Mouse (Mus musculus): ENCODE results near the gene Tspan5.

The Tspan5 gene

DNA sequence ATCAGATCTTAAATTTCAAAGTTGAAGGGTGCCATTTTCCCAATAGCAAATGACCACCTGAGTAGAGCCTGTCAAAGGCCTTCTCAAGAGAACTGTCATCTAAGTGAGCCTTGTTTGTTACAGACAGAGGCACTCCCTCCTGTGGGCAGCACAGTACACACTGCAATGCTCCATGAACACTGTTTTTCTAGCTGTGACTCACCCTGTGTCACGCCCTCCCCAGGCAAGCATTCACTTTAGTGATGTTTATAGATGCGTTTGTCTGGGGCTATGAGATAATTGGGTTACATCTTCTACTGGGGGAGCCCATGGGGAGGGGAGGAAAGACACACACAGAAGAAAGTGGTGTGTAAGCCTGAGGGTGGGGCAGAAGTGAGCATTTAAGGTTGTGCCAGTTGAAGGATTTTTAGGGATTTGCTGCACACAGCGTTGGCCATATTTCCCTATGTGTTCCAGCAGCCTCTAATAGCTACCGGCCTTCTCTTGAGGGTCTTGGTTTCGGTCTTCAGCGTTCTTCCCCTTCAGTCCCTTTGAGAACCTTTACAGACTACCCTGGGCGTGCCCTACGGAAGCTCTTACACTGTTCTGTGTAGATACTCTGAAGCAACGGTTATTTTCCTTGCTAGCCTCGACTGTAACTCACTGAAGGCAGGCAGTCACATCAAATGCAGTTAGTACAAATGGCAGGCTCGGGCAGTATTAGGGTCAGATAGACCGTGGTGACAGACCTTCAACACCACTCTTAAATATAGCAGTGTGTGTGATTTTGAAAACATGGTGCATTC, 29.7 kb downstream of the Tspan5 start:
- DNase-seq (ENCODE audit: low read depth, low spot score): no peak

DNA sequence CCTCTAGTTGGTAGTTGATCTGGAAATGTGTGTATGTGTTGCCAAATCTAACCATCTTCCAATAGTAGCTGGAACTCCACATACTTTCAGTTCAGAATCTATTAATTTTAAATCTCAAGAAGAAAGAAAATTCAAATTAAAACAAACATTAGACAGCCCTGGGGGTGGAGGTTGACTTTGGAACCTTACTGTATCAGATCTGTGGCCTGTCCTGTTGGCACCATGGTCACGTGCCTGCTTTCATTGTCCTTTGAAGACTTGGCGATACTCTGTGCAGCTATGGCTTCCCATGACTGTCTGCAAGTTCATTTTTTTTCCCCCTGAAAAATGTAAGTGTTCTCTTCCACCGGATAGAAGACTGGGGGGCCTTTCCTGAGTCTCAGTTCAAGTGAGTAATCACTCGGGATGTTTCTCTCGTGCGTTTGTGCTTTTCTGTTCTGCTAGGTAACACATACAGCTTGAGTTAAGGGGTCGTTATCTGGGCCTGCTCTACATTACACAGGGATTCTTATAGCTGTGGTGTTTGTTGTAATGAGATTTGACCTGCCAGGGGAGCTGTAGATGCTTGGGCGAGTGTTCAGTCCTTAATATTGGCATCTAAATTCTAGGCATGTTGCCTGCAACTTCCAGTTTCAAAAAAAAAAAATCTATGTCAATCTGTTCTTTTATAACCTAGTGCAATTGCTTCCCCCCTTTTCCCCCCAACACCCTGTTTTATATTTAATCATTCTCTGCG, 32.0 kb downstream of the Tspan5 start:
- DNase-seq (ENCODE audit: low read depth, low spot score): no peak

DNA sequence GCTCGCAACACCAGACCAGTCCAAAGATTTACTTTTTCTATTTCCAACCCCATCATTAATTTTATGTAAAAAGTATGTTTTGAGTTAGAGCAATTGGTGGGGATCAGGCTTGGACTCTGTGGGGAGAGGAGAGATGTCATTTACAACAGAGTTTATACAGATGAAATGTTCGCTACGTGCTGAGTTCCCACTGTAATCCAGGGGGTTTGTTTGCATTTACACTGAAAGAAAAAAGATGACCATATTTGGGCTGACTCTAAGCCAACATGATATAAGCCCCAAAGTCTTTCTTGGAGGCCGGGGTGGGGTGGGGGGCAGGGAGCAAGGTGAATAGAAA, 32.6 kb downstream of the Tspan5 start:
- DNase-seq (ENCODE audit: low read depth, low spot score): no peak

DNA sequence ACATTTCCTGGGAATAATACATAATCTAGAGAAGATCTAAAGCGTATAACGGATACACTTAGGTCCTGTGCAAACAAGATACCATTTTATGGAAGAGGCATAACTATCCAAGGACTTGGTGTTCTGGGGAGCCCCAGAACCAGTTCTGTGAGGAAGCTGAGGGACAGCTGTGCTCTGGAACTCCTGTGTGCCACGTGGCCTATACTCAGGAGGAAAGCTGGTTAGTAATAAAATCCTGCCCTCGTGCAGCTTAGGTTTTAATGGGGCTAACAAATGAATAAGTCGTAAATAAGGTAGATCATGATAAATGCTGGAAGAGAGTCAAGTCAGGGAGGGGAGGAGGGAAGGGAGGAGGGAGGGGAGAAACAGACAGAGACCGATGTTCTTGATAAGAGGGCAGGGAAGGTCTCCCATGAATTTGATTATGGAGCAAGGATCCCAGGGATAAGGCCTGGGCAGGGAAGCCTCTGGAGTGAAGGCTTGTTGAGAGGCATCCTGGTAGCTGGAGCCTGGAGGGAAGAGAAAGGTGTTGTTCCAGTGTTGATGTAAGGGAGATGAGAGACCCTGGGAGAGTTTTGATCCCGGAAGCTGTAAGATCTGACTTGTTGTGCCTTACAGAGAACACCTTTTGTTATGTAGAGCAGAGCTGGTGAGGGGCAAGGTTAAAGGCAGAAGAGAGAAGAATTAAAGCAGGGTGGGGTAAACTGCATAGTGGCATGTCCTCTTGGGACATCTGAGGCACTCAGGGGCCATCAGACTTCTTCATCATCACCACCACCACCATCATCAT, 34.1 kb downstream of the Tspan5 start:
- DNase-seq (ENCODE audit: low read depth, low spot score): no peak

DNA sequence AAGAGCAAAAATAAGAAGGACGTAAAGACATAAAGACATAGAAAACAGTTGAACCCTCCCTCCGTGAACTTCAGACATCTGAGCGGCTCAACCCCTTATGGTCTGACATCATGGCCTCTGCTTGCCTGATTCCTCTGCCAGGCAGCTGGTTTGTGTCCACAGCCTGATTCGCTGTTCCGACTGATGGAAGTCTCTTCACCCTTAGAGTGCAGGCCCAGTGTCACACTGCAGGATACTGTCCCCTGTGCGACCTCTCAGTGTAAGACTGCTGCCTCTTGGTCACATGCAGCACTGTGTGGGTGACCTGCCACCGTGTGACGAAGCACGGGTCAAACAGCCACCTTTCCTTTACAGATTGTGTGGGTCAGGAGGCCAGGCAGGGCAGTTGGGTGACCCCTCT, 39.5 kb downstream of the Tspan5 start:
- no peak for DNase-seq (ENCODE audit: low read depth, low spot score)

DNA sequence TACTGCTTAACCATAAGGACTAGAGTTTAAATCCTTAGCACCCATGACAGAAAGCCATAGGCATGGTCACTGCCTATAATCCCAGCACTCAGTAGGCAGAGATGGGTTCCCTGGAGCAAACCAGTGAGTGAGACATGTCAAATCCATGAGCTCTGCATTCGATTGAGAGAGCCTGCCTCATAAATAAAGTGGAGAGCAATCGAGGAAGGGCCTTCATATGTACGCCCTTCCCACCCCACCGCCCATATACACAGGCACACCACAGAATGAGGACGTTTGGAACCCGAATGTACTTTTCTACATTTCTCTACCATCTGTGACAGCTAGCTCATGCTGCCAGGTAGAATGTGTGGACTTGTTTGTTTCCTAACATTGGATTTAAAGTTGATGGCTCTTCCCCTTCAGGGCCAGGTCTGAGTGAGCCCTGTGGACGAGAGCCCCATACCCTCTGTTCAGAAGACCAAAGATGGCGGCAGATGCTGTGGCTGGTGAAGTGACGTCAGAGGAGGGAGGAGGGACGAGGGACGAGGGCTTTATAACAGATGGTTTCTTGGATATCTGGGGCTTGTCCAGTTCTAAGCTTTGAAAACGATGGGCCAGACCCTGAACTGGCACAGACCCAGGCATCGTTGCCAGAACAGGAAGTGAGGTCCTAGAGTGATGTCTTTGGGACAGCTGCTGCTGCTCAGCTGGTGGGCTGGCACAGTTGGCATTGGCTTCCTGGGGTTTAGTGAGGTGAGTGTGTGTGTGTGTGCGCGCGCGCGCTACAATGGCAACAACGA, 42.1 kb downstream of the Tspan5 start:
- no peak for DNase-seq (ENCODE audit: low read depth, low spot score)

DNA sequence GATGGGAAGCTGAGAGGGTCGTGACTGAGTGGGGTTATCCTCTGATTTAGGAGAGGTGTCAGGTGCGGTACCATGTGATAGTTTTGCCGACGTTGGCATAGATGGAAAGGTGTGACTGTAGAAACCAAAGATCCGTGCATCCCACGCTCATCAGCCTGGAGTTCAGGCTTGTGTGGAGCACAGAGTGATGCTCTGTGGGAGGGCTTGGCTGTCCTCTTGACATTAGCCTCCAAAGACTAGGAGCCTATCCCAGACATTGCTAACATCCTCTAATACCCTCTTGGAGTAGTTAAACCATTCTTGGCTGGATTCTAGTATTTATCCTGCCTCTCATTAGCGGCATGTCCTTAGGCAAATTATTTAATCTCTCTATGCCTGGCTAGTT, 42.6 kb downstream of the Tspan5 start:
- DNase-seq (ENCODE audit: low read depth, low spot score): no peak

DNA sequence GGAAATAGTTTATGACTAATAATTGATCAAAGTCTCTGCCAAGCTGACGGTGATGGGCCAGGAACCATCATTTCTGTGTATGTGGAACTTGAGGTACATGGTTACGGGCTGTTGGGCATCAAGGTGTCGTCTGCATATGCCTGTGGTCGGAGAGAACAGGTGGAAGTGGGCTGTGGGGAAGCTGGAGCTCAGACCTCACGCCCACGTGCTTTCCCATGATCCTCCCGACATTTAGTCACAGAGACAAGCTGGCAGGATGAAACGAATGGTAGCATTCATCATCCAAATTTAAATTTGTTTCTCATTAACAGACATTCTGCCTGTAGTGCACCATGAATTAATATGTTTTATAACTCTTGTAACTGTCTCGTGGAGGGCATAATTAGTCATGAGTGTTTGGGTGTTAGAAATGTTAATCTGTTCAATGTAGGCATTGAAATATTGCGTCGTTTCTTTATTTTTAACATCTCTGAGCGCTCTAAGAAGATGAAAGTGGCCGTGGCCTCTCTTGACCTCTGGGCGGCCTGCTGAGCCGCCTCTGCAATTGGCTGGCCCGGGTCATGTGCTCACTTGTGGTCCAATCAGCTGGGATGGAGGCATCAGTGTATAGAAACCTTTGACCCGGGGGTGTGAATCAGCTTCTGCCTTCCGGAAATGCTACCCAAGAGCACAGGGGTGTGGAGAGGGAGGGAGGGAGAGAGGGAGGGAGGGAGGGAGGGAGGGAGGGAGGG, 45.9 kb downstream of the Tspan5 start:
- no peak for DNase-seq (ENCODE audit: low read depth, low spot score)

DNA sequence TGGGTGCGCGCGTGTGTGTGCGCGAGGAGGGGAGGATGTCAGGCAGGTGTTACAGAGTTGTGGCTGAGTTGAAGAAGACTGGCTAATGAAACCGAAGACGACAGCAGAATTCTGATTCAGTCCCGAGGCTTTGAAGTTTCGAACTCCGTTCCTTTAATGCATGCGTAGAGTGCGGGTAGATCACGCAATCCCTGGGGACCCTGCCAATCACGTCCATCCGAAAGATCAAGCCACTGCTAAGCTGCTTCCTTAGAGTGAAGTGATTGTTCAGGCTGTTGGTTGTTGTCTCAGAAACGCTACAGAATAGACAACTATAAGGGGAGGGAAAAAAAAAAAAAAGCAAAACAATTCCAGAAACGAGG, 46.5 kb downstream of the Tspan5 start:
- DNase-seq (ENCODE audit: low read depth, low spot score): no peak

DNA sequence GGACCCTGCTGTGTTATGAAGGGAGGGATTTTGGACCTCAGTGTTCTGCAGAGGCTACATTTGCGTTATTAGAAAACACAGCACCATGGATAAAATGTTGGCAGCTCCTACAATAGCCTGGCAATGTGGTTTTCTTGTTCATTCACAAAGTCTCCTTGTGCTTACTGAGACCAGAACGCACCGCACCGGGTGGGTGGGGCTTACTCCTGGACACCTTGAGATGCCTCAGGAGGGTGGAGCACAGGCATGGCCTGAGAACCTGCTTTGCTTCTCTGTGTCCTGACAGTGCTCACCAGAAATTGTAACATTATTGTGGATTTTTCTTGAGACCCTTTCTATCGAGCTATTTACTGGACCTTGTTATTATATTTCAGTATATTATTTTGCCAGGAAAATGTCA, 47.3 kb downstream of the Tspan5 start:
- DNase-seq (ENCODE audit: low read depth, low spot score): no peak

DNA sequence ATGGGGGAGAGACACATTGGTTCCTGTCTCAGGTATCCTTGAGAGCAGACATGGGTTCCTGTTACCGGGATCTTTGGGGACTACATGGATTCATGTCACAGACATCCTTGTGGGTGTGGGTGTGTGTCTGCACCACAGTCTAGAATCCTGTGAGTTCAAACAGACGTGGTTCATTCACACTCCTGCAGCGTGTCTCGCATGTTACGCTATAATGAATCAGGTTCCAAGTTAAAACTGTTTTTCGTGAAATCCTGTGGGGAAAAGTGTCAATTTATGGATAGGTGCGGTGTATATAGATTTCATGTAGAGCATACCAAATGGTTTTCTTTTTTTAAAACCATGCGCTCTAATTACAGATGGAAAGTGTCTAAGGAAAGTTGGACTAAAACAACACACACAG, 52.5 kb downstream of the Tspan5 start:
- DNase-seq (ENCODE audit: low read depth, low spot score): no peak

DNA sequence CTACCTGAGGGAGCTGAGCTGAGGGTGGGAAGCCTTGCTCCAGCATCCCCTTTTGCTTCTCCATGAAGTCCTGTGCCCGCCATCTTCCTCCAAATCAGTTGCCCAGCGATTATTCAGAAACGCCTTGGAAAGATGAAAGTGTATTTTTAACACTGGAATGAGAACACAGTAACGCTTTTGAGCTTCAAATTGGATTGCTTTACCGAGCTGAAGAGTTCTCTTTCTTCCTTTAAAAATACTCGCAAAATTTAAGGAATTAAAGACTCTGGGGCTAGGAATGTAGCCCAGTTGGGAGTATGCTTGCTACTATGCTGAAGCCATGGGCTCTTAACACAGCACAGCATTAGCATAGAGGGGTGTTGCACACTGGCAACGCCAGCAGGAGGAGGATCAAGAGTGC, 54.0 kb downstream of the Tspan5 start:
- DNase-seq (ENCODE audit: low read depth, low spot score): no peak

DNA sequence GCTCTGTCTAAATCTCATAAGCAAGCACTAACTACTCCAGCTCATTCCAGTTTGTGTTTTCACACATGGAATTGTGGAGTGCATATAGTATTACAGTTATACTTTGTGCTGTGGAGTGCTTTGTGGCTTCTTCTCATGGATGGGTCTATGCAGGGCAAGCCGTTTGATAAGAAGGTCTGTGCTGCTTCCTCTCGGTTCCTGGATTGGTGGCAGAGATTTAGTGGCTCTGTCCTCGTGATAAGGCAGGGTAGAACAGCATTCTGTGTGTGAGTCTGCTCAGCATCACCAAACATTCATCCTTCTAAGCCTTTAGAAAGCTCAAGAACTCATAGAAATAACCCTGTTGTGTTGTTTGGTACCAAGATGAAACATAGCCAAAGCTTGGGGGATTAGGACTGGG, 54.6 kb downstream of the Tspan5 start:
- DNase-seq (ENCODE audit: low read depth, low spot score): no peak

DNA sequence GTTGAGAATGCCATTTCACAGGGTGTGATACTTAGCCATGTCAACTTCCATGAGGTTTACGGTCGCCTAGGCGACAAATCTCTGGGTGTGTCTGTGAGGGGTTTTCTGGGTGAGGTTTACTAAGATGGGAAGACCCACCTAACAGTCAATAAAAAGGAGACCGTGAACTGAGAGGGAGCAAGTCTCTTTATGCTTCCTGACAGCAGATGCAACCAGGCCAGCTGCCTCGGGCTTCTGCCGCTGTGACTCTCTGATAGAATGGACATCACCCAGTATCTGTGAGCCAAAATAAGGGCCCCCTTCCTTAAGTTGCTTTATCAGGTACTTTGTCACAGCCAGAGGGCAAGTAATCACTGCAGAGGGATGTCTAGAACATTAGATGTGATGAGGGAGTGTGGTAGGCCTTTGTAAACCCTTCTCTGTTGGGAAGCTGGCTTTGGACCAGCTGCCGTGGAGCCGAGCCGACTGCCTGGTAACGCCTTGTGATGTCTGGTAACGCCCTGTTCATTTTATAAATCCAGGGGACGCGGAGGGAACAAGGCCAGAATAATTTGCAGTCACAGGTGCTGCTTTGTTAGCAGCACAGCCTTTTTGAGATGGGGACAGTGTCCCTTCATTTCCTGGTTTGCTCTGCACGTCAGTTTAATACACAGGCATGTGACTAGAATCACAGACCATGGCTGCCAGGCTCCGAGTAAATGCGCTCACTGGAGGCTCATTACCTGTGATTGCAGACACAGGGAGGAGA, 58.8 kb downstream of the Tspan5 start:
- no peak for DNase-seq (ENCODE audit: low read depth, low spot score)

DNA sequence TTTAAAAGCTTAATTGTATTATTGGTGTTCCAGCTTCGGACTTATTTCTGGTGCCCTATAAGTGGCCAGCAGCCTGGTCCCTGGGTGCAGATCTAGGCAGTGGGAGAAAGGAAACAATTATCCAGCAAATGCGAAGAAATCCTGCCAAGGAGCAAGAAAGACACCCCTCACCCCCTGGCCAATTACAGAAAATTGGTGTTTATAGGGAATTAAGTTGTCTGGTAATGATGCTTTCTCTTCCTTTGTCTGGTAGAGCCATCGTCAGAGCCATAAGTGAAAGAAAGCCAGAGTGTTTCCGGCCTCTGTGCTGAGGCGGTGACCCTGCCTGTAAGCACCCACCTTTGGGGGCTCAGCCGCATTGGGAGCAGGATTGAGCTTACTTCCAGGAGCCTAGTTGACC, 59.7 kb downstream of the Tspan5 start:
- no peak for DNase-seq (ENCODE audit: low read depth, low spot score)

DNA sequence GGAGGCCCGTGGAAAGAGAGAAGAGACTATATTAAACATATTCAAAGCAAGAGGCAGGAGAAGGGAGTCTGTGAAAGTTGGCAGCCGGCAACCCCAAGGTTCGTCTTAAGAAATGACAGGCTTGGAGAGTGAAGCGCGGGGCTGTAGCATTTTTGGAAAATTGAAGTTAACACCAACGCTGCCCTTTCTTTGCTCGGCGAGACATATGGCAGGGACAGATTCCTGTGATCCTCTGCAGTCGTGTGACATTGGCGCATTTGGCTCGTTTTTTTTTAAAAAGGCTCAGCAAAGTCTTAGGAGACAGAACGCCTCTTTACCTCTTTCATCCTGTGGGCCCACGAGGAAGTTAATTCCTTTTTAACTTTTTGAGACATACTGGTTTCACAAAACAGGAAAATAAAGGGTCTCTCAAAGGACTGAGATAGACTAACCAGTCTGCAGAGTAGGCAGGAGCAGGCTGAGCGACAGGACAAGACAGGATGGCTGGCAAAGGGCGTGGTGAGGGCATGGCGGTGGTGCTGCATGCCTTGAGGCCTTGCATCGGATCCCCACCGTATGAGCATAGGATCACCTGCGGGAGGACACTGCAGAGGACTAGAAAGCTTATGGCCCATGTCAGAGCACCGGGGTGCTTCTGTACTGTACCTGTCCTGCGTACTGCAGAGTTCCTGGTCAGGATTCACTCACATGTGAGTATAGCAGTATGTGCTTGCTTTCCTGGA, 60.9 kb downstream of the Tspan5 start:
- DNase-seq (ENCODE audit: low read depth, low spot score): no peak

DNA sequence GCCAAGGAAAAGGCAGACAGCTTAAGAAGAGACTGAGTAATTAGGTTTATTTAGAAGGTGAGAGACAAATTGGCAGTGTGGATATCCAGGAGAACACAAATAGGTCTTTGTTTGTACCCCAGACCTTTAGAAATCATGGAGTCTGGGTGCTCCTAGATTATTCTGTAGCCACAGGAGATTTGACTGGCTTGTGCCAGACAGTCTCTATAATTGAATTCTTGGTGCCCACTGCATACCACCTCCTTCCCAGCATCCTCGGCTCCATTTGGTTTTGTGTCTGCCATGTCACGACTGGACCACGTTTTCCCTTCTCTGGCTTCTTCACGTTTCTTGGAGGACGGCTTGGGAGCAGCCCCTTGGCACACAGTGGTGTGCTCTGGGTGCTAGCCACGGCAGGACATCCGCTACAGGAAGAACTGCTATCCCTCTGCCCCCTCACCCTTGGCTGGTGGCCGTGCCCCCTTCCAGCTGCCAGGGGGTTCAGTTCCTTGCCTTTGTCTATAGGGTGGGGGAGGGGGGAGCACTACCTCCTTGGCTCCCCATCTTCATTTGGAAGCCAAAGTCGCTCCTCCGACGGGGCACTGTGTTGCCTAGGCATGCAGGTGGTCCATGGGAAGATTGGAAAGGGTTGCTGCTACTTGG, 61.6 kb downstream of the Tspan5 start:
- no peak for DNase-seq (ENCODE audit: low read depth, low spot score)

DNA sequence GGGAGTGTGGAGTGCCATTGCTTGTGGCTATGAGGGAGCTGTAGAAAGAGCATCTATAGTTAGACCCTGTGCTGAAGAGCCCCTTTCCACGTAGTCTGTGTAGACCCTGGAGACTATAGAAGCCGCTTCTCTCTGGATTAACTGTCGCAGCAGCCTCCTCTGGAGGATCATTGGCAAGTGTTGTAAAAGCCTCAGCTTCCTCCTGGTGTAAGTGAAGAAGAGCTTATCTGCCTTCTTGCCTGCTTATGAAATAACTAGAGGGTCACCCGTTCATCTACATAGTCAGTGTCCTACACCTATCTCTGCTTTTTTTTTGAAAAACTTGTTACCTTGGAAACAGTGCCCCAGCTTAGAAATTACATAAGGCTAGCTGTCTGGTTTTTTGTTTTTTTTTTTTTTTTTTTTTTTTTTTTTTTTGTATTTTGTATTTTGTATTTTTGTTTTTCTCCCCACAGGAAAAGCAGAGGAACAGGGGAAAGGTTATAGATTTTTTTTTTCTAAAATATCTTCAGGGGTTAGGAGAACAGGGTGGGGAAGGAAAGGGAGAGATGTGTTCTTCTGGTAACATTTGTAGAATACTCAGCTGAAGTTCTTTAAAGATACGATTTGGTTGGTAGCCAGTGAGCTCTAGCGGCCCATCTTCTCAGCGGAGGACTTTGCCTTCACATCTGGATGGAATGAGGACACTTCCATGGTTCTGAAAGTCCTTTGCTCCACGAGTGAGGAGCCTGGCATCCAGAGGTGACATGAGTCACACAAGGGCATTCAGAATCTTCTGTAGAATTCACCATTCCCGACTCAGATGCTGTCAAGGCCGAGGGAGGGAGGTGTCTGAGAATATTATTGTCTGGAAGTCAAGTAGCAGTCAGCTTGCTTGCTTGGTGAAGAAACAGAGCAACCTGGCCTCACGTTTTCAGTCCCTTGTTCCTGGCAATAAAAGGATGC, 62.4 kb downstream of the Tspan5 start:
- no peak for DNase-seq (ENCODE audit: low read depth, low spot score)
